Comparison of ENCODE assay signal across 28 mouse cellular contexts in genomic region chr1:166996811-166997210, GRCm38 (mm10). TPM values are rescaled to one million over a fixed set of nuclear protein-coding genes. Genes with fewer than 3 reads are reported as not detected.
DNase-seq lines count a peak whose midpoint lies in the region; ATAC-seq and TF ChIP-seq lines count a peak whose summit lies in the region.
"Had no signal": no experiment of that assay in that cellular context is flagged by ENCODE, and none has a peak within 500 bp of the region (broad histone marks: within the 10 kb centered on the region; RNA-seq: fewer than 3 reads in every experiment).

No protein-coding gene starts in this region.

- peaks cover 29% of the 10 kb centered on the region for H3K27me3 ChIP-seq in heart, postnatal 0 days (ENCODE audit: control insufficient read depth, insufficient read depth, low read length)
- H3K27me3 ChIP-seq in hindbrain, embryonic 11.5 days (ENCODE audit: control insufficient read depth, insufficient read depth, low read length): no peaks in the 10 kb centered on the region
- H3K27me3 ChIP-seq: Patski had no signal

- no peaks in the 10 kb centered on the region for H3K36me3 ChIP-seq in heart, postnatal 0 days (replicated peaks; ENCODE audit: control insufficient read depth, insufficient read depth, low read length)
- no peaks in the 10 kb centered on the region for H3K36me3 ChIP-seq in hindbrain, embryonic 11.5 days (ENCODE audit: control insufficient read depth, insufficient read depth, low read length)
- H3K36me3 ChIP-seq: heart, embryonic 15.5 days; hindbrain, embryonic 12.5 days; intestine, embryonic 15.5 days; limb, embryonic 10.5 days; limb, embryonic 15.5 days had no signal

- no peak for DNase-seq in heart, postnatal 0 days (ENCODE audit: low spot score)
- DNase-seq in heart, postnatal 25 days (ENCODE audit: low spot score): no peak
- peak; percentile 39 for DNase-seq in NIH3T3 (ENCODE audit: low read depth)
- peak; percentile 52 for DNase-seq in adrenal gland, postnatal 10 days
- no peak for DNase-seq in lung, postnatal 4 days
- no peak for DNase-seq in hindbrain, embryonic 11.5 days (ENCODE audit: low spot score)
- DNase-seq: cerebellum, adult 2 months; cerebellum, postnatal 14 days; kidney, adult 8-10 months; layer of hippocampus, postnatal 36 days; lung, adult 2 months; lung, postnatal 10 days; midbrain, embryonic 14.5 days; right cerebral cortex, adult 18-20 months; spleen, adult 18-20 months; thymus, postnatal 4 days had no signal

- WGBS in heart, postnatal 0 days: 41% methylated on average over 7 of the region's 7 CpGs
- 79% methylated on average over 7 of the region's 7 CpGs for WGBS in hindbrain, embryonic 11.5 days

- peak overlapping the region; percentile 23; the same call in 1 of the 2 replicates for H3K27ac ChIP-seq in heart, postnatal 0 days (ENCODE audit: low read depth)
- H3K27ac ChIP-seq in hindbrain, embryonic 11.5 days (ENCODE audit: low read depth, low read length): no peak overlapping the region
- H3K27ac ChIP-seq: heart, embryonic 15.5 days; hindbrain, embryonic 12.5 days; hindbrain, postnatal 0 days; intestine, embryonic 15.5 days; kidney, postnatal 0 days; limb, embryonic 10.5 days; limb, embryonic 15.5 days; liver, embryonic 14.5 days had no signal

- intact Hi-C loops in heart, postnatal 25 days (cut with DNase I): no loop called here

- H3K9me3 ChIP-seq in heart, postnatal 0 days (replicated peaks; ENCODE audit: control insufficient read depth, low read length): no peaks in the 10 kb centered on the region
- H3K9me3 ChIP-seq in hindbrain, embryonic 11.5 days (ENCODE audit: control insufficient read depth, low read length): no peaks in the 10 kb centered on the region
- H3K9me3 ChIP-seq: heart, embryonic 15.5 days; hindbrain, embryonic 12.5 days; intestine, embryonic 15.5 days; limb, embryonic 10.5 days; limb, embryonic 15.5 days had no signal

- no peak for TF ChIP-seq EP300 in heart, postnatal 0 days (IDR thresholded peaks at IDR 0.05; ENCODE audit: low read depth)

- H3K9ac ChIP-seq in heart, postnatal 0 days (replicated peaks; ENCODE audit: low read depth, low read length): no peak overlapping the region
- H3K9ac ChIP-seq in hindbrain, embryonic 11.5 days (ENCODE audit: low read depth, low read length): no peak overlapping the region
- H3K9ac ChIP-seq: heart, embryonic 15.5 days; hindbrain, embryonic 12.5 days; intestine, embryonic 15.5 days; limb, embryonic 15.5 days; liver, embryonic 14.5 days had no signal

- no peak overlapping the region for H3K4me3 ChIP-seq in heart, postnatal 0 days (ENCODE audit: low read depth, low read length)
- no peak overlapping the region for H3K4me3 ChIP-seq in hindbrain, embryonic 11.5 days (ENCODE audit: low read depth, low read length)
- H3K4me3 ChIP-seq: erythroblast, embryonic 14.5 days; heart, embryonic 15.5 days; hindbrain, embryonic 12.5 days; intestine, embryonic 15.5 days; limb, embryonic 10.5 days; limb, embryonic 15.5 days had no signal

- no peak overlapping the region for H3K4me2 ChIP-seq in heart, postnatal 0 days (ENCODE audit: low read depth, low read length)
- H3K4me2 ChIP-seq in hindbrain, embryonic 11.5 days (replicated peaks; ENCODE audit: low read depth, low read length): no peak overlapping the region
- H3K4me2 ChIP-seq: heart, embryonic 15.5 days; hindbrain, embryonic 12.5 days; intestine, embryonic 15.5 days; limb, embryonic 15.5 days had no signal

- no peaks in the 10 kb centered on the region for H3K4me1 ChIP-seq in heart, postnatal 0 days (ENCODE audit: control insufficient read depth, insufficient read depth)
- H3K4me1 ChIP-seq in hindbrain, embryonic 11.5 days (replicated peaks; ENCODE audit: control insufficient read depth, insufficient read depth, low read length): no peaks in the 10 kb centered on the region; the same call in 1 of the 2 replicates

- ATAC-seq in heart, postnatal 0 days (ENCODE audit: insufficient read depth, low read depth): no peak
- no peak for ATAC-seq in hindbrain, embryonic 11.5 days (ENCODE audit: low FRiP score)
- ATAC-seq: forebrain, embryonic 16.5 days; hindbrain, postnatal 0 days; intestine, embryonic 15.5 days; Patski had no signal

- TF ChIP-seq CTCF in heart, postnatal 0 days (IDR thresholded peaks at IDR 0.05; ENCODE audit: low read depth): no peak

RNA-seq across cellular contexts. Expression of gene Fam78b, which starts 4.4 kb away (rescaled TPM):
- total RNA-seq in heart, postnatal 0 days (2014; rRNA removed; ENCODE audit: low replicate concordance): 1.3 and 5.6 TPM in 2 replicates
- polyA plus RNA-seq in heart, postnatal 0 days (2015; fragmentation: Nextera tagmentation; extraction: Ambion mirVana): 0.63 and 0.65 TPM in 2 replicates
- 1 to 10 TPM; 2.8 to 4.1 TPM for total RNA-seq in heart, postnatal 25 days (2021)
- 1 to 10 TPM; 7.2 to 8.0 TPM for total RNA-seq in adrenal gland, postnatal 10 days (2021)
- polyA plus RNA-seq in hindbrain, embryonic 11.5 days (2014; fragmentation: Nextera tagmentation; extraction: Ambion mirVana): 9.3 and 11.0 TPM in 2 replicates
- total RNA-seq: CH12.LX had no signal
- polyA plus RNA-seq: erythroblast, embryonic 14.5 days; Patski had no signal

Comparison
In these comparisons a context has a peak if more than half of its experiments do, and no peak if none do; other contexts are left out.
1. DNase-seq: peak in NIH3T3 (single experiment) and adrenal gland, postnatal 10 days (single experiment); none in heart, postnatal 0 days (single experiment), heart, postnatal 25 days (single experiment), lung, postnatal 4 days (0 of 2) and hindbrain, embryonic 11.5 days (single experiment).